Mouse (Mus musculus): Measurements from ENCODE around the gene Gm13278. TPM values are rescaled to one million over a fixed set of nuclear protein-coding genes. Genes with fewer than 3 reads are reported as not detected.
"Not testable (repeated sequence)": the region's sequence is repeated elsewhere in the genome, so short reads cannot be mapped to it uniquely, and the experiment has no call there.

Gm13278 gene
- total RNA-seq, 2 experiments from 2014 or later = not detected

DNA sequence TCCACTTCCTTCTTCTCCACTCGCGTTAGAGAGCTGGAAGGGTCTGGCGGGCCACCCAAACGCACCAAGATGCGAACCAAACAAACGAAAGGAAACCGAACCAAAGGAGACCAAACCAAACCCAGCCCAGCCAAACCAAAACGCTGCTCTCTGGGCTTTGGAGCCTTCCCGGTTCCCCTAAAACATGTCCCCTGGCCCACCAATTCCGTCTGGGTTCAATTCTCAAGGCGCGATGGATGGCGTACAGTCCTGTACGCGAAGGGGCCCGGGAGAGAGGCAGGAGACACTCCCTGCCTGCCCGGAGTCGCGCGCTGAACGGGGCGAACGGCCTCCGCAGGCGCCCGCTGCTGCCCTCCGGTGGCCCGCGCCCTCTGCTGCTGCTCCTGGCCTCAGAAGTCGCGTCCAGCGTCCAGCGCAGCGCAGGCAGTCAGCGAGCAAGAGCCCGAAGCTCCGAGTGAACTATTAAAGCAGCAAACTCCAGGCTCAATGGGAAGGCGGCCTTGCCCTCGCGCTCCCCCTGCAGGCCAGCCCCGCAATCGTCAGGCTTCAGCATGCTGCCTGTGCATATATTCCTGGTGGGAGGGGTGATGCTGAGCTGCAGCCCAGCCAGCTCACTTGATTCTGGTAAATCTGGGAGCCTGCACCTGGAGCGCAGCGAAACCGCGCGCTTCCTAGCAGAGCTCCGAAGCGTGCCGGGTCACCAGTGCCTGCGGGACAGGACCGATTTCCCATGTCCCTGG, 2.8 kb downstream of the Gm13278 start, which contains the start of gene Gm13275:
Gene Gm13275, plus strand, starts transcription at position 552 of the 740 bp plus-strand sequence.
- peak; percentile 78 to 81 for DNase-seq

- DNase-seq = not testable (repeated sequence)
Observed at GRCm38 (mm10) chr4:88797097-88797496, 5.7 kb downstream of the Gm13278 start, which contains the start of gene Gm13279. Gene Gm13279, plus strand, starts transcription at chr4:88797397.

GRCm38 (mm10) chr4:88799365-88799764, 8.0 kb downstream of the Gm13278 start, which contains the start of gene Gm13285:
Gene Gm13285, plus strand, starts transcription at chr4:88799665.
- DNase-seq = not testable (repeated sequence)

DNA sequence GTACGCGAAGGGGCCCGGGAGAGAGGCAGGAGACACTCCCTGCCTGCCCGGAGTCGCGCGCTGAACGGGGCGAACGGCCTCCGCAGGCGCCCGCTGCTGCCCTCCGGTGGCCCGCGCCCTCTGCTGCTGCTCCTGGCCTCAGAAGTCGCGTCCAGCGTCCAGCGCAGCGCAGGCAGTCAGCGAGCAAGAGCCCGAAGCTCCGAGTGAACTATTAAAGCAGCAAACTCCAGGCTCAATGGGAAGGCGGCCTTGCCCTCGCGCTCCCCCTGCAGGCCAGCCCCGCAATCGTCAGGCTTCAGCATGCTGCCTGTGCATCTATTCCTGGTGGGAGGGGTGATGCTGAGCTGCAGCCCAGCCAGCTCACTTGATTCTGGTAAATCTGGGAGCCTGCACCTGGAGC, 11.6 kb downstream of the Gm13278 start, which contains the start of gene Gm13287:
Gene Gm13287, plus strand, starts transcription at position 301 of the 400 bp plus-strand sequence.
- DNase-seq = not testable (repeated sequence)

- not testable (repeated sequence) for DNase-seq
Observed at GRCm38 (mm10) chr4:88805231-88805630, 13.9 kb downstream of the Gm13278 start, which contains the start of gene Gm13288. Gene Gm13288, plus strand, starts transcription at chr4:88805531.

DNA sequence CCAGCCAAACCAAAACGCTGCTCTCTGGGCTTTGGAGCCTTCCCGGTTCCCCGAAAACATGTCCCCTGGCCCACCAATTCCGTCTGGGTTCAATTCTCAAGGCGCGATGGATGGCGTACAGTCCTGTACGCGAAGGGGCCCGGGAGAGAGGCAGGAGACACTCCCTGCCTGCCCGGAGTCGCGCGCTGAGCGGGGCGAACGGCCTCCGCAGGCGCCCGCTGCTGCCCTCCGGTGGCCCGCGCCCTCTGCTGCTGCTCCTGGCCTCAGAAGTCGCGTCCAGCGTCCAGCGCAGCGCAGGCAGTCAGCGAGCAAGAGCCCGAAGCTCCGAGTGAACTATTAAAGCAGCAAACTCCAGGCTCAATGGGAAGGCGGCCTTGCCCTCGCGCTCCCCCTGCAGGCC, 14.4 kb downstream of the Gm13278 start:
- not testable (repeated sequence) for DNase-seq

- DNase-seq = no peak
Observed at GRCm38 (mm10) chr4:88815928-88816327, 24.6 kb downstream of the Gm13278 start, which contains the start of gene Ifna7. Gene Ifna7, plus strand, starts transcription at chr4:88816228.

GRCm38 (mm10) chr4:88819659-88820058, 28.3 kb downstream of the Gm13278 start, which contains the start of gene Ifna11:
Gene Ifna11, plus strand, starts transcription at chr4:88819959.
- DNase-seq = no peak

DNA sequence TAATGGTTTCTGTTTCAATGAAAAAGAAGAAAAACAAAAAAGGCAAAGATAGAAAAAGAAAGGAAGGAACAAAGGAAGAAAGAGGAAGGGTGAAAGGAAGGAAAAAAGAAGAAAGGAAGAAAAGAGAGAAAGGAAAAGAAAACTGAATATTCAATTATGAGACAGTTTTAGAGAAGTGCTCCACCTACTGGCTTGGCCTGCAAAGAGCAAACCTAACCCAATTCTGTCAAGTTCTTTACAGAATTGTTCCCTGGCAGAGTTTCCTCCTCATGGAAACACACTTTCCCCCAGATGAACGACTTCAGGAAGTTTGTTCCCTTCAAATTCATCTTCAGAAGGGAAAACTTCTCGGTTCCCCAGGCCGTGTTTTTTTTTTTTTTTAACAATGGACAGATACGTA, 31.6 kb downstream of the Gm13278 start:
- DNase-seq = no peak

DNA sequence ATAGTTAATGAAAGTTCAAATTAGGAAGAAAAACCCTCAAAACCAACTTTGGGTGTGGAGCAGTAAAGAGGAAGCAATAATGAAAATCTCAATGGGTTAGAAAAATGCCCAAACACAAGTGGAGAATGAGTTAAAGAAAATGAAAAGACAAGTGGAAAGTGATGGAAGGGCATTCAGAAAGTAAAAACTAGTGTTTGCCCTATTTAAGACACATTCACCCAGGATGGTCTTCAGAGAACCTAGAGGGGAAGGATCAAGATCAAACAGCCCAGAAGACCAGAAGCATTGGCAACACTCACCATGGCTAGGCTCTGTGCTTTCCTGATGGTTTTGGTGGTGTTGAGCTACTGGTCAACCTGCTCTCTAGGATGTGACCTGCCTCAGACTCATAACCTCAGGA, 35.8 kb downstream of the Gm13278 start, which contains the start of gene Ifna6:
Gene Ifna6, plus strand, starts transcription at position 301 of the 400 bp plus-strand sequence.
- not testable (repeated sequence) for DNase-seq

DNA sequence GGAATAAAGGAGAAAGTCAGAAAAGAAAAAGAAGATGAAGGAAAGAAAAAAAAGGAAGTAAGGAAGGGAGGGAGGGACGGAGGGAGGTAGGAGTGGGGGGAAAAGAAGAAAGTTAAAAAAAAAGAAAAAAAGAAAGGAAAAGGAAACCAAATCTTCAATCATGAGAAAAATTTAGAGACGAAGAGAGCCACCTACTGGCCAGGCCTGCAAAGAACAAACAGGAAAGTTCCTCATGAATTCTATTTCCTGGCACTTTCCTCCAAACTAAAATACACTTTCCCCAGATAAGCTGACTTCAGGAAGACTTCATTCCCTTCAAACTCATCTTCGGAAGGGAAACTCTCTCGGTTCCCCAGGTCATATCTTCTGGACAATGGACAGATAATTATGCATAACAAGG, 39.2 kb downstream of the Gm13278 start:
- DNase-seq = no peak

GRCm38 (mm10) chr4:88835225-88835624, 43.9 kb downstream of the Gm13278 start, which contains the start of gene Ifna5:
Gene Ifna5, plus strand, starts transcription at chr4:88835525.
- DNase-seq = not testable (repeated sequence)

- DNase-seq = no peak
Observed at GRCm38 (mm10) chr4:88838828-88839227, 47.5 kb downstream of the Gm13278 start.

DNA sequence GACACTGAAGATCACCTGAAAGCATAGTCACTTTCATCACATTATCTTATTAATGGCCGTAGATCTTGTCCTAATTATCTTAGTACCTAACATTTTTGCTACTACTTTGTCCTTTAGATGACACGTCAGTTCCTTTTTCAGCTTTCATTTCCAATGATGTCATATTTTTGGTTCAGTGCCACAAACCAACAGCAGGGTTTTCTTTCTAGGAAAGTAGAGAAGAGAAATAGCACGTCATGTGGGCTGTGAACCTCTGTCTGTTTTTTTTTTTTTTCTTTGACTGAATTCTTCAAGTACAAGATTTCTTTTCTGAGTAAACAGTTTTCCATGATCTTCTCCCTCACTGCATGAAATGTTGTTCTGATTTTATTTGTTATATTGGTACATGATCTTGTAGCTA, 48.7 kb downstream of the Gm13278 start:
- no peak for DNase-seq

GRCm38 (mm10) chr4:88841438-88841911, 50.1 kb downstream of the Gm13278 start, which contains the start of gene Ifna4:
Gene Ifna4, plus strand, starts transcription at chr4:88841861.
- DNase-seq = no peak

Other genes starting within 250 kb of the Gm13278 start
- gene Ifna15, start 233.3 kb upstream of the Gm13278 start, total RNA-seq (2021) = not detected
- not detected for gene Ifna14, start 219.8 kb upstream of the Gm13278 start, total RNA-seq (2021)
- not detected for gene Ifna9, start 199.2 kb upstream of the Gm13278 start, total RNA-seq (2021)
- gene Ifna12, start 188.2 kb upstream of the Gm13278 start, total RNA-seq (2021) = not detected
- not detected for gene C87499, start 157.1 kb upstream of the Gm13278 start, total RNA-seq (2021)
- not detected for gene Ifna13, start 147.1 kb upstream of the Gm13278 start, total RNA-seq (2021)
- gene Ifna16, start 114.6 kb upstream of the Gm13278 start, total RNA-seq (2021) = not detected
- not detected for gene Ifna2, start 107.6 kb upstream of the Gm13278 start, total RNA-seq (2021)
- gene Ifnab, start 100.2 kb upstream of the Gm13278 start, total RNA-seq (2021) = not detected
- 1 to 10 TPM in 1 of 2 experiments, under 1 TPM in 1; 0.90 to 1.5 TPM for gene Gm26566, start 69.7 kb upstream of the Gm13278 start, total RNA-seq (2021)
- 100 to 1,000 TPM; 105 to 112 TPM for gene Klhl9, start 69.1 kb upstream of the Gm13278 start, total RNA-seq (2021)
- gene Gm13271, start 36.7 kb upstream of the Gm13278 start, total RNA-seq (2021) = not detected
- not detected for gene Gm13283, start 31.4 kb upstream of the Gm13278 start, total RNA-seq (2021)
- gene Gm13290, start 17.7 kb upstream of the Gm13278 start, total RNA-seq (2021) = not detected
- gene Gm13289, start 14.6 kb upstream of the Gm13278 start, total RNA-seq (2021) = not detected
- not detected for gene Gm13272, start 11.7 kb upstream of the Gm13278 start, total RNA-seq (2021)
- gene Ifnz, start 9.4 kb upstream of the Gm13278 start, total RNA-seq (2021) = not detected
- gene Gm13276, start 5.8 kb upstream of the Gm13278 start, total RNA-seq (2021) = not detected
- gene Gm13277, start 2.9 kb upstream of the Gm13278 start, total RNA-seq (2021) = not detected
- gene Gm13275, start 2.9 kb downstream of the Gm13278 start, total RNA-seq (2021) = not detected
- gene Gm13279, start 5.8 kb downstream of the Gm13278 start, total RNA-seq (2021) = not detected
- gene Gm13285, start 8.1 kb downstream of the Gm13278 start, total RNA-seq (2021) = not detected
- gene Gm13287, start 11.7 kb downstream of the Gm13278 start, total RNA-seq (2021) = not detected
- gene Gm13288, start 14.0 kb downstream of the Gm13278 start, total RNA-seq (2021) = not detected
- gene Ifna7, start 24.7 kb downstream of the Gm13278 start, total RNA-seq (2021) = not detected
- not detected for gene Ifna11, start 28.4 kb downstream of the Gm13278 start, total RNA-seq (2021)
- not detected for gene Ifna6, start 35.9 kb downstream of the Gm13278 start, total RNA-seq (2021)
- gene Ifna5, start 44.0 kb downstream of the Gm13278 start, total RNA-seq (2021) = not detected
- gene Ifna4, start 50.3 kb downstream of the Gm13278 start, total RNA-seq (2021) = not detected
- gene Ifna1, start 58.5 kb downstream of the Gm13278 start, total RNA-seq (2021) = not detected
- gene Ifne, start 88.7 kb downstream of the Gm13278 start, total RNA-seq (2021) = not detected